Mouse (Mus musculus): Measurements from ENCODE around the gene Hhipl1. TPM values are rescaled to one million over a fixed set of nuclear protein-coding genes. Genes with fewer than 3 reads are reported as not detected.

The Hhipl1 gene
- polyA plus RNA-seq, 1 experiment from 2014 or later = 0.69 TPM

DNA sequence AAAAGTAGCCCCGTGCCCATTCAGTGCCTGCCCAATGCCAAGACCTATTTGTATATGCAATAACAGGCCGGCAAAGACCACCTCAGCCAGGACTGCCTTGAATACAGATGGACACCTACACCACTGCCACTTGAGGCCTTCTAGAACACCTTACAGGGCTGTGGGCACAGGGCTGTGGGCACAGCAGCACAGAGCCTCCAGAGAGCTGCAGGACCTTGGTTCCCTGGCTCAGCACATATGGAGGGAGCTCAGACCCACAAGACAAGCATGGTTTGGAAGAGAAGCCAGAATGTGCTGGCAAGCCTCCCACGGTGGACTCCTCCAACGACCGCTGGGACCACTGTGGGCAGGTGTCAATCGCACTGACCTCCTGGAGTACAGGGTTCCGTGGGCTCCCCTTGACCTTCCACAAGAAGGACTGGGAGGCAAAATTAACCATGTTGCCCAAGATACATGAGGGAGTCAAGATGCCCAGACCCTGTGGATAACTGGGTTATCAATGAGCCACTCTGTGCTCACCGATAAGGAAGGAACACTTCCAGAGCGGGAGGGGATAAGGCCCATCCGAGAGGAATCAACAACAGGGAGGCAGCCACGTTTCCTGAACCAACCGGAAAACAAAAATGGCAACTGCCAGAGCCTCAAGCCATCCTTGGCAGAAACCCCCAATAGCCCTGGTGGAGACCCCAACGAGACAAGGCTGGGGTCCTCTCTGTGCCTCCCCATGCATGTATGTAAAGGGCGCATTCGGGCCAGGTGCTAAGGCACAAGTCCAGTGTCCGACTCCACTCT lies 34.5 kb upstream of the Hhipl1 start:
- H3K4me3 ChIP-seq = no peak overlapping the region
- no peaks in the 10 kb centered on the region for H3K27me3 ChIP-seq
- no peak for ATAC-seq (ENCODE audit: insufficient number of reproducible peaks, insufficient read depth, low FRiP score, low TSS enrichment, low read depth)
- H3K36me3 ChIP-seq = 0 out of 2 replicates have a peak, but pooled peaks cover 7% of the 10 kb centered on the region
- H3K4me1 ChIP-seq = peaks cover 69% of the 10 kb centered on the region
- no peaks in the 10 kb centered on the region for H3K9me3 ChIP-seq
- peak overlapping the region; percentile 8; the same call in 1 of the 2 replicates for H3K9ac ChIP-seq
- H3K4me2 ChIP-seq = peak overlapping the region; percentile 97
- H3K27ac ChIP-seq = no peak overlapping the region
- WGBS = 83% methylated on average over 16 of the region's 16 CpGs

DNA sequence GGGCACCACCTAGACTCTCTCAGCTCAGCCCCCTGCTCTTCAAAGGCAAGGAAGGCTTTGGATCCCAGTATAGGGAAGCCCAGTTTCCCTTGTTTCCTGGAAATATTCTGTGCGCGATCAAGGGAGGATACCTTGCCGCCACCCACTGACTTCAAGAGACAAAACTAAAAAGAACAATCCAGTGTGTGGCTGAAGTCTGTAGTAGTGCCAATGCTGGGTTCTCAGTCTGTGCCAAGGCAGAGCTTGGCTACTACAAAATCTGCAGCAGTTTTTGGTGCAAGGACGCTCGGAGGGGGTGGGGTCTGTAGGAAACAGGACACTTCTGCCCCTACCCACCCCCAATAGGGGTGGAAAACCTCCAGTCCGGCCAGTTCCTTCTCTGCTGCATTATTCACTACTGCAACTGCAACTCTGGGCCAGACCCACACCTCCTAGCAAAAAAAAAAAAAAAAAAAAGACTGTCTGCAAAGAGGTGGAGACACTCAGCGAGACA lies 33.9 kb upstream of the Hhipl1 start:
- peak overlapping the region; percentile 97 for H3K4me2 ChIP-seq
- H3K27ac ChIP-seq = no peak overlapping the region
- peak overlapping the region; percentile 79; the same call in 1 of the 2 replicates for H3K9ac ChIP-seq
- 53% methylated on average over 7 of the region's 7 CpGs for WGBS
- ATAC-seq (ENCODE audit: insufficient number of reproducible peaks, insufficient read depth, low FRiP score, low TSS enrichment, low read depth) = no peak
- H3K27me3 ChIP-seq = no peaks in the 10 kb centered on the region
- peak overlapping the region; percentile 66; the same call in 1 of the 2 replicates for H3K4me3 ChIP-seq
- H3K4me1 ChIP-seq = peaks cover 71% of the 10 kb centered on the region
- H3K9me3 ChIP-seq = no peaks in the 10 kb centered on the region
- 0 out of 2 replicates have a peak, but pooled peaks cover 7% of the 10 kb centered on the region for H3K36me3 ChIP-seq

DNA sequence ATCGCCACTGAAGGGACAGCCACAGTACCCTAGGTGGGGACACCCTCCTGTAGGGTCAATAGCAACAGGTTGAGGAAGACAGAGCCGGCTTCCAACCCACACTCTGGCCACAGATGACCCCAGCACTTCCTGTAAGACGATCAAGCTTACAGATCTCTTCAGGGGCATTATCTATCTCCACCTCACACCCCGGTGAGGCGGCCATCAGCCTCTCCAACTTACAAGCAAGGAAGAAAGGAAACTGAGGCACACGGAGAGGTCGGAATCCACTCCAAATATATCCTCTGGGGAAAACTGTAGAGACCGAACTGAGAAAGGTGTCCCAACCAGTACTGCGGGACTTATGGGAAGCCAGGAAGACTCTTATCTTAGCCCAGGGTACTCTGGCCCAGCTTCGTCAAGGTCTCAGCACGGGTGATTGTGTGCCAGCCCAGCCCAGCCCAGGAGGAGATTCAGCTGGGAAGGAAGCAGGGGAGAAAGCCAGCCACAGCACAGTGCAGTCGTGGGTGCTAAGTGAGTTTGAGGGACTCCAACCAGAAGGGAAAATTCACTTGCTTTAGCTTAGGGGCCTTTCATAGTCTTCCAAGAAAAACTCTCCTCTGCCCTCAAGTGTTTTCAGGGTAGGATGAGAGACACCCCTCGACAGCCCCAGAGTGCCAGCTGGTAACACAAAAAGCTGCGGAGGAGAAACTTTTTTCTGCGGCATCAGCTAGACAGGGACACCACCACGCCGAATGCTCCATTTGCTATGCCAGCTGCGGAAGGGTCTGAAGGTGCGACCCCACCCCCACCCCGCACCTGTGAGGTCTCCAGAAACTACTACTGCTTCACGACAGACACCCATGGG lies 32.4 kb upstream of the Hhipl1 start:
- H3K4me1 ChIP-seq = peaks cover 79% of the 10 kb centered on the region
- no peak for ATAC-seq (ENCODE audit: insufficient number of reproducible peaks, insufficient read depth, low FRiP score, low TSS enrichment, low read depth)
- 0 out of 2 replicates have a peak, but pooled peaks cover 7% of the 10 kb centered on the region for H3K36me3 ChIP-seq
- peak overlapping the region; percentile 79 for H3K9ac ChIP-seq
- no peaks in the 10 kb centered on the region for H3K27me3 ChIP-seq
- peak overlapping the region; percentile 97 for H3K4me2 ChIP-seq
- H3K4me3 ChIP-seq = peak overlapping the region; percentile 66
- 3% methylated on average over 21 of the region's 21 CpGs for WGBS
- no peaks in the 10 kb centered on the region for H3K9me3 ChIP-seq
- no peak overlapping the region for H3K27ac ChIP-seq

DNA sequence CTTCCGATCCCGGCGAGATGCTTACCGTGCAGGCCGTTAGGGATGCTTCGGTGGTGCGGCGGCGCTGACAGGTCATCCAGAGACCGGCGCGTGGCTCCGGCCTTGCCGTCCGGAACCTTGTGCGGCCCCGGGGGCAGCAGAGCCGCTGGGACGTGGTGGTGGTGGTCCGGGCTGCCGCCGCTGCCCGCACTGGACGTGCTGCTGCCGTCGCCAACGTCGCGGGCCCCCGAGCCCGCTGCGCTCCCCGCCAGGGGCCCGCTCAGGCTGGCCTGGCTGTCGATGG lies 31.8 kb upstream of the Hhipl1 start:
- under 1% methylated on average over 33 of the region's 35 CpGs for WGBS
- H3K9me3 ChIP-seq = no peaks in the 10 kb centered on the region
- peak overlapping the region; percentile 66 for H3K4me3 ChIP-seq
- H3K4me1 ChIP-seq = peaks cover 77% of the 10 kb centered on the region
- peak overlapping the region; percentile 97 for H3K4me2 ChIP-seq
- peak overlapping the region; percentile 79 for H3K9ac ChIP-seq
- no peaks in the 10 kb centered on the region for H3K27me3 ChIP-seq
- ATAC-seq (ENCODE audit: insufficient number of reproducible peaks, insufficient read depth, low FRiP score, low TSS enrichment, low read depth) = no peak
- 0 out of 2 replicates have a peak, but pooled peaks cover 7% of the 10 kb centered on the region for H3K36me3 ChIP-seq
- 0 out of 2 replicates have a peak overlapping the region, but pooled peaks have one; percentile 60 for H3K27ac ChIP-seq

DNA sequence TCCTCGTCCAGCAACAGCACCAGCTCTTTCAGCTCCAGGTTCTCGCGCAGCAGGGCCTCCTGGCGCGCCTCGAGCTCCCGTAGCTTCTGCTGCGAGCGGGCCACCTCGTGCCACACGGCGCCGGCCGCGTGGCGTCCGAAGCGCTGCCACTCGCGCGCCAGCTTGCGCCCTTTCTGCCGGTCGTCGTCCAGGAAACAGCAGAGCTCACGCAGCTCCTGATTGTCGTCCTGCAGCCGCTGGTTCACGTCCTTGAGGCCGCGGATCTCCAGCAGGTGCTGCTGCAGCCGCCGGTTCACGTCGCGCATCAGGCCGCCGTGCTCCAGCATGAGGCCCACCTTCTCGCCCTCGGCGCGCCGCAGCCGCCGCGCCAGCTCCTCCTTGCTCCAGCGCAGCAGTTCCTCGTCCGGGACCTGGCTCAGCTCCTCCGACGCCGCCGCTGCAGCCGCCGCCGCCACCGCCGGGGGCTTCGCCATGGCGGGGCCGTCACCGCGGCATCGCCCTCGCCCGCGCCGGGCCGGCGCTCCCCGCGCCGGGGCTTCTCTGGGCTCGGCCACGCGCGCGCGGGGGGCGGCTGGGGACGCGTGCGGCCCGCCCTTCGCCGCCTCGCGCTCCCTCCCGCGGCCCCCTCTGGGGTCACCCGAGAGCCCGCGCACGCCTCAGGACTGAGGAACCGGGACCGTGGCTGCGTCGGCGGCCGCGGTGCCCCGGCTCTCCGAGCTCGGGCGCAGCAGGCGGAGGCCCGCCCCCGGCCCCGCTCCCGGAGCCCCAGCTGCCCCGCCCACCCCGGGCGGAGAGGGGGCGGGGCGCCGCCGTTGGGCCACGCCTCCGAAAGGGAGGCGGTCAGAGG lies 31.2 kb upstream of the Hhipl1 start, which contains the start of gene Ccdc85c:
TSS of gene Ccdc85c (minus strand) at position 765 of the 847 bp plus-strand sequence.
- no peak; the same call in 1 of the 2 replicates for ATAC-seq (ENCODE audit: insufficient number of reproducible peaks, insufficient read depth, low FRiP score, low TSS enrichment, low read depth)
- peak within 1 kb of the TSS; percentile 66 for H3K4me3 ChIP-seq
- peak within 1 kb of the TSS; percentile 86 for H3K27ac ChIP-seq
- 0 out of 2 replicates have a peak, but pooled peaks cover 5% of the 10 kb centered on the region for H3K36me3 ChIP-seq
- peak within 1 kb of the TSS; percentile 79 for H3K9ac ChIP-seq
- H3K27me3 ChIP-seq = no peaks in the 10 kb centered on the region
- under 1% methylated on average over 100 of the region's 120 CpGs for WGBS
- H3K9me3 ChIP-seq = no peaks in the 10 kb centered on the region
- H3K4me2 ChIP-seq = peak within 1 kb of the TSS; percentile 97
- H3K4me1 ChIP-seq = peaks cover 74% of the 10 kb centered on the region

DNA sequence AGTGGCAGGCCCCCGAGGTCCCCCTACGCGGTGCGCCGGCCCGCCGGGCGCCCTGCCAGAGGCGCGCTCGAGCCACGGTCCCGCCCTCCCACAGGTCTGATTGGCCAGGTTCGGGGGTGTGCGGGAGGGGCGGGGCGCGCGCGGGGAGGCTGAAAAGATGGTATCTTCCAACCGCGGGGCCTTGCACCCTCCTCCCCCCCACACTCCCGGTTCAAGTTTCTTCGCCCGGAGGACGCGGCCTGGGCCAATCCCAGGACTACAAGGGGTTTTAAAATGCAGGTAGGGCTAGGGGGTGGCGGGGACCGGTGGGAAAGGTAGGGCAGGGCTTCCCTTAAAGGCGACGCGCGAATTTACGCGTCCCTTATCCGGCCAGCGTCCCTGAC lies 30.6 kb upstream of the Hhipl1 start:
- no peaks in the 10 kb centered on the region for H3K9me3 ChIP-seq
- peak; percentile 89 for ATAC-seq (ENCODE audit: insufficient number of reproducible peaks, insufficient read depth, low FRiP score, low TSS enrichment, low read depth)
- peak overlapping the region; percentile 97 for H3K4me2 ChIP-seq
- peak overlapping the region; percentile 86 for H3K27ac ChIP-seq
- 0 out of 2 replicates have a peak, but pooled peaks cover 4% of the 10 kb centered on the region for H3K36me3 ChIP-seq
- 0% methylated on average over 29 of the region's 37 CpGs for WGBS
- H3K9ac ChIP-seq = peak overlapping the region; percentile 78
- H3K27me3 ChIP-seq = no peaks in the 10 kb centered on the region
- peak overlapping the region; percentile 66 for H3K4me3 ChIP-seq
- H3K4me1 ChIP-seq = peaks cover 68% of the 10 kb centered on the region

DNA sequence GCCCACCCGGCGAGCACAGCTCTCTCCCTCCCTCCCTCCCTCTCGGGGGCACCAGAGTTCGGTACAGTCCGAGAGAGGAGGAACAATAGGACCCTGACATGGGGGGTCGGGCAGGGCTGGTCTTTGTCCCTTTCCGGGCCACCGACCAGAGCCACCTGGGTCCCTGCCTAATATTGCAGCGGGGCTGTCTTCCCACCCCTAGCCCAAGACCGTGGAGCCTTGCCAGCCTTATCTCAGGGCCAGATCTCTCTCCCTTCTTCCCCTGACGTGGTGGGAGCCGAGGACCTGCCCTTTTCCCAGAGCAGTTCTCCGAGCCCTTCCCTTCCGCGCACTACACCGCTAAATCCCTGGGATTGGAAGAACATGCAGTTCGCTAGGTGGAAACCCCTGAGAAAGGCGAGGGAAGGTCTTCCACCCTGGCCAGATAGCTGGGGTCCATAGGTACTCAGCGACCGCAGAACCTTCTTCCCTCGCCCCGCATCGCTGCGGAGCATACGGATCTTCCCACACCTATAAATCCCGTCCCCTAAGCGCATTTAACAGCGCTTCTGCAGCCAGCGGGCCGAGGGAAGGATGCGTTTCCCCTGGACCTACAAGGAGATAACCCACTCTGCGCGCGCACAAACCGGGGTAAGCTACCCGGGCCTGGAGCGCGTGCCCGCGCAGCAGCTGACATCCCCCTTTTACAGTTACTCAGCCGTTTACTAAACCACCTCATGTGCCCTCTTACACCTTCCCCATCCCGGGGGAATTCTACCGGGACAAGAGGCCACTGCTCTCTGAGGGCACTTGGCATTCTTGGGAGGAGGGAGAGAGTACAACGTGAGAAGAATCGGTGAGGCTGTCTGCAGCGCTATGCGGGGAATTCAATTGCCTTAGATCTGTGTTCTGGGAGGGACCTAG lies 29.9 kb upstream of the Hhipl1 start:
- no peaks in the 10 kb centered on the region for H3K27me3 ChIP-seq
- peak overlapping the region; percentile 86 for H3K27ac ChIP-seq
- no peaks in the 10 kb centered on the region for H3K9me3 ChIP-seq
- H3K4me1 ChIP-seq = peaks cover 61% of the 10 kb centered on the region
- H3K4me2 ChIP-seq = peak overlapping the region; percentile 97
- ATAC-seq (ENCODE audit: insufficient number of reproducible peaks, insufficient read depth, low FRiP score, low TSS enrichment, low read depth) = peak; percentile 16
- 0 out of 2 replicates have a peak, but pooled peaks cover 4% of the 10 kb centered on the region for H3K36me3 ChIP-seq
- WGBS = under 1% methylated on average over 44 of the region's 47 CpGs
- peak overlapping the region; percentile 66 for H3K4me3 ChIP-seq
- peak overlapping the region; percentile 78 for H3K9ac ChIP-seq

DNA sequence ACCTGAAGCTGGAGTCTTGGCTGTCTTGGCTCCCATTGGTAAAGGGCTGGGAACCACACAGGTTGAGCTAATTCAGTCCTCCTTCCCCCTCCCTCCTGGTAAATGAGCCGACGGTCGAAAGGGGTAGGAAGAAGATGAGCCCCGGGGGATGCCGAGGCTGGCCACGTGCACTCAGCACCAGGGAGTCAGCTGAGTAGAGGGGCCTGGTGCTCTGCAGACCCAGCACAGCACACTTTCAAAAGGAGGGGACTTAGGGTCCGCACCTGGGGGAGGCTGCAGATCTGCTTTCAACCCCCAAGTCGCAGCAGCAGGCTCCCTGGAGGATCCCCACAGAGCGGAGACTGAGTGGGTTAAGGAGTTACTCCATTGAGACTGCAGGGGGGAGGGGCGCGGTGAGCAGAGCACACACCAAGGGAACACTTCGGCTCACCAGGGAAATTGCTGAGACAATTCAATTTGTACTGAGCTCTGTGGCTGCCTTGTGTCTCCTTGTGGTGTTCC lies 28.7 kb upstream of the Hhipl1 start:
- peaks cover 49% of the 10 kb centered on the region for H3K4me1 ChIP-seq
- no peak for ATAC-seq (ENCODE audit: insufficient number of reproducible peaks, insufficient read depth, low FRiP score, low TSS enrichment, low read depth)
- peak overlapping the region; percentile 23 for H3K4me3 ChIP-seq
- H3K27me3 ChIP-seq = no peaks in the 10 kb centered on the region
- H3K9ac ChIP-seq = peak overlapping the region; percentile 78
- 1% methylated on average over 12 of the region's 12 CpGs for WGBS
- H3K27ac ChIP-seq = peak overlapping the region; percentile 51; the same call in 1 of the 2 replicates
- H3K4me2 ChIP-seq = peak overlapping the region; percentile 97
- no peaks in the 10 kb centered on the region for H3K36me3 ChIP-seq
- no peaks in the 10 kb centered on the region for H3K9me3 ChIP-seq

DNA sequence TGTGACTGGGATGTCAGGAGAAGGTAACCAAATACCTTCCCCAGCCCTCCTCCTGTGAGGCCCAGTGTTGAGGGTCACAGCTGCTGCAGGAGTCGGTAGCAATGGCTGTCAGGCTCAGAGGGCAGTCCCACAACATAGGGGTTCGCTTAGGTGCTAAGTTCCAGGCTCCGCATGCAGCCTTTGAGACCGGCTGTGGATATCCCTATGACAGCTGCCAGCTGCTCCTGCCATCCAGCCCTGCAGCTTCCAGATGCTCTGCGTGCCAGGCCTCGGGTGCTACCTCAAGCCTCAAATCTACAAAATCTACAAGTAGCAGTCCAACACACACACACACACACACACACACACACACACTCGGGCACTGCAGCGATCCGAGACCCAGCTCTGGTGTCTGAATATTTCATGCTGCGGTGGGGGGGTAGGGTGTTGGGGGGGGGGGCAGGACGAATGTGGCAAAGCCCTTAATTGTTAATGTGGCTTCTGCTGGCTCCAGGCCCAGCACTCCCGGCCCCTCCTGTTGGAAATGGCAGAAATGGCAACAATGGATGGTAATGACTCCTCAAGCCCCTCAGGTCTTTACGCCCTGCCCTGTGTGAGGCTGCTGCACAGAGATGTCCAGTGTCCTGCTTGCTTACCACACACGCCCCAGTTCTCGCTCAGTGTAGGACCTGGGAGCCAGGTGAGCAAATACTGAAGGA lies 27.7 kb upstream of the Hhipl1 start:
- ATAC-seq (ENCODE audit: insufficient number of reproducible peaks, insufficient read depth, low FRiP score, low TSS enrichment, low read depth) = no peak
- H3K27ac ChIP-seq = peak overlapping the region; percentile 51; the same call in 1 of the 2 replicates
- no peaks in the 10 kb centered on the region for H3K36me3 ChIP-seq
- H3K4me2 ChIP-seq = peak overlapping the region; percentile 97
- peaks cover 39% of the 10 kb centered on the region for H3K4me1 ChIP-seq
- H3K9ac ChIP-seq = peak overlapping the region; percentile 32; the same call in 1 of the 2 replicates
- no peak overlapping the region for H3K4me3 ChIP-seq
- H3K27me3 ChIP-seq = no peaks in the 10 kb centered on the region
- WGBS = 38% methylated on average over 15 of the region's 15 CpGs
- no peaks in the 10 kb centered on the region for H3K9me3 ChIP-seq

Data from embryonic facial prominence, embryonic 13.5 days (tissue).